Mouse (Mus musculus): ENCODE measurements around the gene Ntrk3. TPM values are rescaled to one million over a fixed set of nuclear protein-coding genes. Genes with fewer than 3 reads are reported as not detected.

Ntrk3 gene
- polyA plus RNA-seq, 2 experiments: 5.3 to 15.0 TPM

DNA sequence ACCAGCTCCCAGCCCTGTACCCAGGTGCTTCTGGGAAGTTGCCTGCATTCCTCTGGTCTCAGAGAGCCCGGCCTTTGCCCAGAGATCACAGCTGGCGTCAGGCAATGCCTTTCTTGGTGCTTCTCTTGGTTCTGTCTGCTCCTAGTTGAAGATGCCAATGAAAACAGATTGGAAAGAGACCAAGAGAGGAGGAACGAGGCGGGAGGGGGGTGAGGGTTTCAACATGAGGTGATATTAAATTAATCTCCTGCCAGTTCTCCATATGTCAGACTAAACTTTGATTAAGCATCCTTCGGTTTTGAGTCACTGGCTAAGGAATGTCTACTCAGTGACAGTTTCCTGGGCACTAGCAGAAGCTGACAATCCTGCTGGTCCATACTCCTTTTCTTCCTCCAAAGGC lies 141.3 kb downstream of the Ntrk3 start:
- H3K4me3 ChIP-seq (replicated peaks; ENCODE audit: low read length): no peak overlapping the region
- no peak overlapping the region for H3K27ac ChIP-seq (replicated peaks; ENCODE audit: low read depth, low read length)
- no peak overlapping the region for H3K9ac ChIP-seq (ENCODE audit: low read depth, low read length, severe bottlenecking)
- WGBS: 64% methylated on average over 5 of the region's 5 CpGs
- peaks cover 20% of the 10 kb centered on the region for H3K27me3 ChIP-seq (ENCODE audit: control insufficient read depth, insufficient read depth, low read length)
- H3K4me2 ChIP-seq (replicated peaks; ENCODE audit: low read depth, low read length, severe bottlenecking): no peak overlapping the region
- ATAC-seq (ENCODE audit: low FRiP score, low read depth): no peak
- no peak for TF ChIP-seq POLR2A (IDR thresholded peaks at IDR 0.05; ENCODE audit: borderline replicate concordance, extremely low read depth, insufficient read depth, insufficient read length)
- DNase-seq (ENCODE audit: low spot score): no peak
- H3K4me1 ChIP-seq (ENCODE audit: control insufficient read depth, insufficient read depth, low read length): no peaks in the 10 kb centered on the region
- no peaks in the 10 kb centered on the region for H3K9me3 ChIP-seq (ENCODE audit: control insufficient read depth, low read length)
- no peaks in the 10 kb centered on the region for H3K36me3 ChIP-seq (ENCODE audit: control insufficient read depth, insufficient read depth, low read length)

DNA sequence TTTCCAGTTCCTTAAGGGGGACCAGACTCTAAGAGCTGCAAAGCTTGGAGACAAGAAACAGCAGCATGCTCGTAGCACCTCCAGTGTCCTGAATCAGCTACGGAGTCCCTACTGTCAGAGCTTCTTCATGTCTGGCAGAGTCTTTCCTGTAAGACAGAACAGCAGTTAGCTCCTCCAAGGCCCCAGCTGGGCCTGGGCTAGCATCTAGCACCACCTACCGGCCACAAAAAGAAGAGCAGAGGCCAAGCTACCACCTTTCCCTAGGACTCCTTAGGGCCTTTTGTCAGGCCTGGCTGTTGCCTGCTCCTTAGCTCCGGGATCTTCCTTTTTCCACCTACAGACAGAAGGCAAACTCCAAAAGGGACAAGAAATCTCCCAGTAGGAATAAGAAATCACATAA lies 141.9 kb downstream of the Ntrk3 start:
- H3K27me3 ChIP-seq (ENCODE audit: control insufficient read depth, insufficient read depth, low read length): peaks cover 20% of the 10 kb centered on the region
- WGBS: 9% methylated on average over 4 of the region's 4 CpGs
- H3K9me3 ChIP-seq (ENCODE audit: control insufficient read depth, low read length): no peaks in the 10 kb centered on the region
- DNase-seq (ENCODE audit: low spot score): peak; percentile 26
- H3K27ac ChIP-seq (replicated peaks; ENCODE audit: low read depth, low read length): no peak overlapping the region
- no peaks in the 10 kb centered on the region for H3K4me1 ChIP-seq (ENCODE audit: control insufficient read depth, insufficient read depth, low read length)
- H3K9ac ChIP-seq (ENCODE audit: low read depth, low read length, severe bottlenecking): no peak overlapping the region
- no peak overlapping the region for H3K4me3 ChIP-seq (replicated peaks; ENCODE audit: low read length)
- ATAC-seq (ENCODE audit: low FRiP score, low read depth): no peak
- TF ChIP-seq POLR2A (IDR thresholded peaks at IDR 0.05; ENCODE audit: borderline replicate concordance, extremely low read depth, insufficient read depth, insufficient read length): no peak
- no peaks in the 10 kb centered on the region for H3K36me3 ChIP-seq (ENCODE audit: control insufficient read depth, insufficient read depth, low read length)
- H3K4me2 ChIP-seq (replicated peaks; ENCODE audit: low read depth, low read length, severe bottlenecking): no peak overlapping the region

DNA sequence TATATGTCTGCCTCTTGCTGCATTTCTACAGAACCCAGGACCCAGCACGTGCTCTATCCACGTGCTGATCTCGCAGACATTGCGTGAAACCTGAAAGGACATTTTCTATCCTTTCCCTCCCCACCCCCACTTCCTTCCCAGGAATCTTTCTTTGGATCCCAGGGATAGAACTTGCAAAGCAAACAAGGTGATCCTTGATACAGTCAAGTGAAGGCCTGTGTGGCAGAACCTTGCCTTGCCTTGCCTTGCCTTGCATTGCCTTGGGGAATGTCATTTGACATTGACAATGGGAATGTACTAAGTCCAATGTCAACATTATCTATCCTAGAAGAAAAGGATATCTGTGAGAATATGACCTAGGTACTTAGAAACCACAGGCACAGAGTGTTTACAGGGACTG lies 144.9 kb downstream of the Ntrk3 start:
- DNase-seq (ENCODE audit: low spot score) (no peak), ATAC-seq (ENCODE audit: low FRiP score, low read depth) (no peak)
- no peak overlapping the region for H3K27ac ChIP-seq (replicated peaks; ENCODE audit: low read depth, low read length)
- no peak for TF ChIP-seq POLR2A (IDR thresholded peaks at IDR 0.05; ENCODE audit: borderline replicate concordance, extremely low read depth, insufficient read depth, insufficient read length)
- 78% methylated on average over 4 of the region's 4 CpGs for WGBS
- no peak overlapping the region for H3K9ac ChIP-seq (ENCODE audit: low read depth, low read length, severe bottlenecking)
- peaks cover 16% of the 10 kb centered on the region for H3K27me3 ChIP-seq (ENCODE audit: control insufficient read depth, insufficient read depth, low read length)
- no peaks in the 10 kb centered on the region for H3K9me3 ChIP-seq (ENCODE audit: control insufficient read depth, low read length)
- H3K4me3 ChIP-seq (replicated peaks; ENCODE audit: low read length): no peak overlapping the region
- no peaks in the 10 kb centered on the region for H3K4me1 ChIP-seq (ENCODE audit: control insufficient read depth, insufficient read depth, low read length)
- H3K36me3 ChIP-seq (ENCODE audit: control insufficient read depth, insufficient read depth, low read length): no peaks in the 10 kb centered on the region
- no peak overlapping the region for H3K4me2 ChIP-seq (replicated peaks; ENCODE audit: low read depth, low read length, severe bottlenecking)

DNA sequence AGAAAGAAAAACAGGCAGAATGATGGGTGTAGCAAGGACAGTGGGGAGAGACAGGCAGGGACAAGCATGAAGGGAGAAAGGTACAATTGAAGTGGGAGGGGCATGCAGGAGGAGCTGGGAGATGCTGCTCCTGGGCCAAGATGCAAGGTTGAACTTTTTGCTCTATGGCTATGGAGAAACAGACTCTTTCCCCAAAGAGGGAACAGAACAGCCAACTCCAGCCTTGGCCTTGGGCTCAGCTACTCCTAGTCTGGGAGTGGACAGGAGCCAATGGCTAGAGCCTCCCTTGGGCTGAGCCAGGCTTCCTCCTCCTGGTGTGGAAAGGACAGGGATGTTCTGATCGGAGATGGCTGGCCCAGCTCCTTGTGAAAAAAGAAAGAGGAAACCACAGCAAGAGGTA lies 145.6 kb downstream of the Ntrk3 start:
- Histone ChIP-seq H3K4me3 (replicated peaks; ENCODE audit: low read length) (no peak overlapping the region), H3K9ac (ENCODE audit: low read depth, low read length, severe bottlenecking) (no peak overlapping the region), H3K27ac (replicated peaks; ENCODE audit: low read depth, low read length) (no peak overlapping the region), H3K4me1 (ENCODE audit: control insufficient read depth, insufficient read depth, low read length) (no peaks in the 10 kb centered on the region), H3K36me3 (ENCODE audit: control insufficient read depth, insufficient read depth, low read length) (no peaks in the 10 kb centered on the region), H3K27me3 (ENCODE audit: control insufficient read depth, insufficient read depth, low read length) (peaks cover 9% of the 10 kb centered on the region), H3K4me2 (replicated peaks; ENCODE audit: low read depth, low read length, severe bottlenecking) (no peak overlapping the region), H3K9me3 (ENCODE audit: control insufficient read depth, low read length) (no peaks in the 10 kb centered on the region)
- DNase-seq (ENCODE audit: low spot score): no peak
- no peak for TF ChIP-seq POLR2A (IDR thresholded peaks at IDR 0.05; ENCODE audit: borderline replicate concordance, extremely low read depth, insufficient read depth, insufficient read length)
- no peak for ATAC-seq (ENCODE audit: low FRiP score, low read depth)
- WGBS: 79% methylated on average over 1 of the region's 1 CpGs

DNA sequence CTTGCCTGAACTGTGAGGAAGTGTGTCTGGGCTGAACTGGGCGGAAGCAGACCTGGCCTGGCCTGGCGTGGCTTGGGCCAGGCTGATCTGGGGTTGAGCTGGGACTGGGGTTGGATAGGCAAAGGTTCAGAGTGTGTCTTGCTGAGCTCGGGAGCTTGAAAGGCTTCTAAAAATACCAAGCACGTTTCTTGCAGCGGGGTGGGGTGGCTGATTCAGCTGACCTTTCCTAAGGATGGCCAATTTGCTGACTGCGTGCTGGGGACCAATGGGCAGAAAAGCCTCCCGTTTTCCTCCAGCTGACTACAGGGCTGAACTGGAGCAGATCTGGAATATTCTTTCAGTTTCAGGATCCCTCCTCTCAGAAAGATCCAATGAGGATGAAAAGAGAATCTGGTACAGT lies 148.0 kb downstream of the Ntrk3 start:
- Histone ChIP-seq H3K9me3 (ENCODE audit: control insufficient read depth, low read length) (no peaks in the 10 kb centered on the region), H3K4me1 (ENCODE audit: control insufficient read depth, insufficient read depth, low read length) (no peaks in the 10 kb centered on the region), H3K4me2 (replicated peaks; ENCODE audit: low read depth, low read length, severe bottlenecking) (no peak overlapping the region), H3K27ac (replicated peaks; ENCODE audit: low read depth, low read length) (no peak overlapping the region), H3K36me3 (ENCODE audit: control insufficient read depth, insufficient read depth, low read length) (no peaks in the 10 kb centered on the region), H3K4me3 (replicated peaks; ENCODE audit: low read length) (no peak overlapping the region), H3K9ac (ENCODE audit: low read depth, low read length, severe bottlenecking) (no peak overlapping the region), H3K27me3 (ENCODE audit: control insufficient read depth, insufficient read depth, low read length) (peaks cover 6% of the 10 kb centered on the region; the same call in 1 of the 2 replicates)
- TF ChIP-seq POLR2A (IDR thresholded peaks at IDR 0.05; ENCODE audit: borderline replicate concordance, extremely low read depth, insufficient read depth, insufficient read length): no peak
- ATAC-seq (ENCODE audit: low FRiP score, low read depth): no peak
- no peak for DNase-seq (ENCODE audit: low spot score)
- 67% methylated on average over 7 of the region's 7 CpGs for WGBS

DNA sequence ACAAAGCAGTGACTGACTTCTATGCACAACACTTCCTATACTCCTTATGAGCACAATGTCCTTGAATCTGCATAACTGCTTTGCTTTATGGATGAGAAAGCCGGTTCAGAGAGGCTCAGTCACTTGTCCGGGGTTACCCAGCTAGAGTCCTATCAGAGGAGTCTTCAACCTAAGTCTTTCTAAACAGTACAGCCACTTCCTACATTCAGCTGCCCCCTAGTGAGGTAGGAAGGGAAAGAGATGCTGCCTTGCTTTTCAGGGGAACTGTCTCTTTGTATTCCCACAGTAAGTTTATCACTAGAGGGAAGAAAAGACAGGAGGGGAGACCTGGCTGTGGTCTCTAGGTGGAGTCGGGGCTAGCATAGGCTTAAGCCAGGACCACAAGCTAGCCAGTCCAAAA lies 151.0 kb downstream of the Ntrk3 start:
- H3K4me1 ChIP-seq (ENCODE audit: control insufficient read depth, insufficient read depth, low read length): no peaks in the 10 kb centered on the region
- H3K27ac ChIP-seq (replicated peaks; ENCODE audit: low read depth, low read length): no peak overlapping the region
- no peak overlapping the region for H3K4me2 ChIP-seq (replicated peaks; ENCODE audit: low read depth, low read length, severe bottlenecking)
- peaks cover 25% of the 10 kb centered on the region for H3K27me3 ChIP-seq (ENCODE audit: control insufficient read depth, insufficient read depth, low read length)
- 30% methylated on average over 3 of the region's 3 CpGs for WGBS
- DNase-seq (ENCODE audit: low spot score) (no peak), ATAC-seq (ENCODE audit: low FRiP score, low read depth) (no peak)
- H3K9me3 ChIP-seq (ENCODE audit: control insufficient read depth, low read length): no peaks in the 10 kb centered on the region
- no peak overlapping the region for H3K9ac ChIP-seq (ENCODE audit: low read depth, low read length, severe bottlenecking)
- TF ChIP-seq POLR2A (IDR thresholded peaks at IDR 0.05; ENCODE audit: borderline replicate concordance, extremely low read depth, insufficient read depth, insufficient read length): no peak
- no peak overlapping the region for H3K4me3 ChIP-seq (replicated peaks; ENCODE audit: low read length)
- H3K36me3 ChIP-seq (ENCODE audit: control insufficient read depth, insufficient read depth, low read length): no peaks in the 10 kb centered on the region
